Mouse (Mus musculus) midbrain, embryonic 16.5 days (tissue): Measurements from ENCODE around the gene Jade1. TPM values are rescaled to one million over a fixed set of nuclear protein-coding genes. Genes with fewer than 3 reads are reported as not detected.

Experiments
- ATAC-seq: fragments of 200-750 bp; cut with Nextera tagmentation; 2 replicates; pipeline ENCODE4 v1.8.0; 2017; ENCODE audit warnings: moderate TSS enrichment
- H3K27ac ChIP-seq: fragments of 300-500 bp; sonication (generic); 2 replicates; pipeline ENCODE4 v1.5.1; 2014; ENCODE audit warnings: mild to moderate bottlenecking, low read length, mixed read lengths
- H3K27me3 ChIP-seq: fragments of 300-500 bp; sonication (generic); 2 replicates; pipeline ENCODE4 v1.6.1; 2014; ENCODE audit warnings: low read depth, low read length, mixed read lengths; ENCODE audit not compliant: control insufficient read depth, insufficient read depth
- H3K36me3 ChIP-seq: fragments of 300-500 bp; sonication (generic); 2 replicates; pipeline ENCODE4 v1.6.1; 2014; ENCODE audit warnings: mild to moderate bottlenecking, low read length, moderate library complexity, mixed read lengths; ENCODE audit not compliant: control insufficient read depth, insufficient read depth
- H3K4me1 ChIP-seq: fragments of 300-500 bp; sonication (generic); 2 replicates; pipeline ENCODE4 v1.6.1; 2014; ENCODE audit warnings: mild to moderate bottlenecking, low read length, mixed read lengths; ENCODE audit not compliant: control insufficient read depth, insufficient read depth
- H3K4me2 ChIP-seq: fragments of 300-500 bp; sonication (generic); 2 replicates; pipeline ENCODE4 v1.6.1; 2014; ENCODE audit warnings: mild to moderate bottlenecking, low read length, mixed read lengths
- H3K4me3 ChIP-seq: fragments of 300-500 bp; sonication (generic); 2 replicates; pipeline ENCODE4 v1.5.1; 2014; ENCODE audit warnings: low read depth, mild to moderate bottlenecking, low read length, moderate library complexity, mixed read lengths
- H3K9ac ChIP-seq: fragments of 300-500 bp; sonication (generic); 2 replicates; pipeline ENCODE4 v1.6.1; 2014; ENCODE audit warnings: low read depth, low read length, mixed read lengths
- H3K9me3 ChIP-seq: fragments of 300-500 bp; sonication (generic); replicated peaks from 2 replicates; pipeline ENCODE4 v1.6.1; 2014; ENCODE audit warnings: mild to moderate bottlenecking, low read length, mixed read lengths; ENCODE audit not compliant: control insufficient read depth, poor library complexity, severe bottlenecking
- WGBS: fragments of 180-500 bp; shearing (Covaris S2); extraction: QIAGEN DNeasy Blood & Tissue Kit; methylation state at CpG from one replicate; pipeline ENCODE4 v1.1.7; 2014; 5-methylcytosine and 5-hydroxymethylcytosine counted together
- polyA plus RNA-seq: library from polyadenylated mRNA; unstranded; fragments of >200 nt; fragmentation: Nextera tagmentation; extraction: Ambion mirVana; gene quantifications from 2 replicates; pipeline ENCODE4 v1.2.1, GENCODE M21; 2015

Jade1 gene
- polyA plus RNA-seq, 1 experiment from 2014 or later, result 13.2 TPM

DNA sequence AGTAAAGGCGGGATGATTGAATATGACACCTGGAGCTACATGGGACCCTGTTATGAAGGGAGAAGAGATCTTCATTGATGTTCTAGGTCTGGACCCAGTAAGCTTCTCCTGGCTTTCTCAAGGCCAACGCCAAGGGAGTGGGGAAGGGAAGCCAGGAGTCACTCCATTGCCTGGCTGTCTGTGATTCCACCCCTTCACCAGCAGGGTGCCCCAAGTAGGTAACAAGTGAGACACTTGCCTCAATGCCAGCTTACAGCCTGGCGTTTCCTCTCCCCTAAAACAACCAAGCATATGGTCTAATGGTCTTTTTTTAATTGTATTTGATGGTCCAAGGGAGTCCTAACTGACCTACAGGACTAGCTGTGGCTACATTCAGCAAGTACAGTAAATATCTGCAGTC is 14.2 kb upstream of the Jade1 start:
- Histone ChIP-seq H3K36me3 (no peaks in the 10 kb centered on the region), H3K9ac (no peak overlapping the region), H3K27ac (no peak overlapping the region), H3K4me1 (no peaks in the 10 kb centered on the region; the same call in 1 of the 2 replicates), H3K27me3 (no peaks in the 10 kb centered on the region), H3K4me2 (no peak overlapping the region), H3K9me3 (no peaks in the 10 kb centered on the region), H3K4me3 (no peak overlapping the region)
- 86% methylated on average over 3 of the region's 3 CpGs for WGBS
- ATAC-seq, result no peak

DNA sequence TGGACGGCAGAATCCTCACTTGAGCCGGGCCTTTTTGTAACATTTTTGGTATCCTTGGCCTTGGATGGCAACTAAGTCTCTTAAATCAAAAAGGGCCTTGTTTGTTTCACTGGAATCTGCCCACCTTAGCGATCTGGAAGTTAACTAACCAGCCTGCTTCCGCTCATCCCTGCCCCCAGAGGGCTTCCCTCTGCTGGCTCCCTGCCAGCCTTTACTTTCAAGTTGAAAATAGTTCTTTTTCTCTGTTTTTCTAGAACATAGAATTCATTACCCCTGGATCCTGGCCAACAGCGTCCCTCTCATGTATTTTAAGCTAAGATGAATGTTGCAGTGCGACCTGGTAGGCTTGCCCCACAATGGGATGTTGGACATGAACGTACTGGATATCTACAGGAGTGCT is 11.1 kb upstream of the Jade1 start:
- no peak overlapping the region for H3K4me3 ChIP-seq
- no peaks in the 10 kb centered on the region for H3K36me3 ChIP-seq

DNA sequence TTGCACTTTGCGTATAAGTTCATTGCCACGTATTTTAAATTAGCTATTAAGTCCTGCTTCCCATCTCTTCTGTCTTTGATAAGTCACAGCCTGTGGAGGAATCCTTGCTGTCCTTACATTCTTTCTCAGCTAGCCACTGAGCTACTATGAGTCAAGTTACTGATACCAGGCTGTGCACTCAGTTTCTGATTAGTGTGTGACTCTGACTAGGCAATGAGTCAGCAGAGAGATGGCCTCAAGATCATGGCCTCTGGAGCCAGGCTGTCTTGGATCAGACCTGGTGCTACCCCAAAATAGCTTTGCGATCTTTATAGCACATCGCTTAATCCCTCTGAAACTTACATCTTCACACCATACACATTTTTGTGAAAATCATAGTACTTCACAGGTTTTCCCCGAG is 8.2 kb upstream of the Jade1 start:
- no peak overlapping the region for H3K4me3 ChIP-seq
- no peak overlapping the region for H3K27ac ChIP-seq
- no peak overlapping the region for H3K4me2 ChIP-seq
- no peaks in the 10 kb centered on the region for H3K27me3 ChIP-seq
- H3K36me3 ChIP-seq, result no peaks in the 10 kb centered on the region
- no peak for ATAC-seq
- H3K9ac ChIP-seq, result no peak overlapping the region
- WGBS, result 93% methylated on average over 5 of the region's 5 CpGs
- no peaks in the 10 kb centered on the region; the same call in 1 of the 2 replicates for H3K4me1 ChIP-seq
- H3K9me3 ChIP-seq, result no peaks in the 10 kb centered on the region

More for the DNA sequence above, 11.1 kb upstream of the Jade1 start:
- H3K27me3 ChIP-seq, result no peaks in the 10 kb centered on the region
- no peak for ATAC-seq
- H3K9ac ChIP-seq, result no peak overlapping the region
- H3K4me2 ChIP-seq, result no peak overlapping the region
- H3K27ac ChIP-seq, result no peak overlapping the region
- 41% methylated on average over 7 of the region's 7 CpGs for WGBS
- no peaks in the 10 kb centered on the region; the same call in 1 of the 2 replicates for H3K4me1 ChIP-seq
- H3K9me3 ChIP-seq, result no peaks in the 10 kb centered on the region

DNA sequence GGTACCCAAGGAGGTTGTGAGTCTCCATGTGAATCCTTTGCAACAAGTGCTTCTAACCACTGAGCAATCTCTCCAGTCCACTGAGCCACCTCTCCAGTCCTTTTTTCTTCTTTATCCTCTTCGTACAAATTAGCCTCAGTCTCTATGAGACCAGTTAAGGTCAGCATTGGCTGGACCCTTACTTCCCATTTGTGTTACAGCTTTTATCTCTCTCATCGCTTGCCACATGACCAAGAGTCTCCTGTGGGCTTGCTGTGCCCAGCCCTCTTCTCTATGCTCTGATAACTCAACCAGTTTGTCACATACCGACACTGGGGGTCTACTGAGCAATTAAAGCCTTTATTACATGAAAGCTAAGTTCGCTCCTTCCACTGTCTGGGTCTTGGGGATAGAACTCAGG is 7.3 kb upstream of the Jade1 start:
- no peak overlapping the region for H3K27ac ChIP-seq
- WGBS, result 83% methylated on average over 4 of the region's 4 CpGs
- H3K9me3 ChIP-seq, result no peaks in the 10 kb centered on the region
- no peak overlapping the region for H3K9ac ChIP-seq
- H3K27me3 ChIP-seq, result no peaks in the 10 kb centered on the region
- H3K36me3 ChIP-seq, result no peaks in the 10 kb centered on the region
- no peak for ATAC-seq
- H3K4me2 ChIP-seq, result no peak overlapping the region
- H3K4me3 ChIP-seq, result no peak overlapping the region
- no peaks in the 10 kb centered on the region; the same call in 1 of the 2 replicates for H3K4me1 ChIP-seq

DNA sequence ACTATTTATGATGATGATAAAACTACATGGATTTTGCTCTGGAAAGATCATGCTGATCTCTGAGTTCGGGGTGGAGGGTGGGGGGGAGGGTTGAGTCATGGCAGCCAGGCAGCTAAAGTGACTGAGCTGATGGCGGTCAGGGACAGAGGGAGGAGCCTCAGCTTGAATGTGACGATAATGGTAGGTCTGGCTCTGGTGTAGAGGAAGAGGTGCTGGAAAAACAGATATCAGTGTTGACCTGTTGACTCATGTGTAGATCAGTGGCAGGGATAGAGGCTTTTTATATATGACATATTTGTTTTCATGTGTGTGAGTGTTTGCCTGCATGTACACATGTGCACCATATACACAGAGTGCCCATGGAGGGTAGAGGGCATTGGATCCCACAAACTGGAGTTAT is 3.9 kb upstream of the Jade1 start:
- Histone ChIP-seq H3K36me3 (no peaks in the 10 kb centered on the region), H3K9ac (no peak overlapping the region), H3K4me2 (no peak overlapping the region), H3K9me3 (no peaks in the 10 kb centered on the region), H3K4me3 (no peak overlapping the region), H3K27me3 (no peaks in the 10 kb centered on the region), H3K4me1 (no peaks in the 10 kb centered on the region), H3K27ac (no peak overlapping the region)
- ATAC-seq, result no peak
- 55% methylated on average over 3 of the region's 3 CpGs for WGBS

DNA sequence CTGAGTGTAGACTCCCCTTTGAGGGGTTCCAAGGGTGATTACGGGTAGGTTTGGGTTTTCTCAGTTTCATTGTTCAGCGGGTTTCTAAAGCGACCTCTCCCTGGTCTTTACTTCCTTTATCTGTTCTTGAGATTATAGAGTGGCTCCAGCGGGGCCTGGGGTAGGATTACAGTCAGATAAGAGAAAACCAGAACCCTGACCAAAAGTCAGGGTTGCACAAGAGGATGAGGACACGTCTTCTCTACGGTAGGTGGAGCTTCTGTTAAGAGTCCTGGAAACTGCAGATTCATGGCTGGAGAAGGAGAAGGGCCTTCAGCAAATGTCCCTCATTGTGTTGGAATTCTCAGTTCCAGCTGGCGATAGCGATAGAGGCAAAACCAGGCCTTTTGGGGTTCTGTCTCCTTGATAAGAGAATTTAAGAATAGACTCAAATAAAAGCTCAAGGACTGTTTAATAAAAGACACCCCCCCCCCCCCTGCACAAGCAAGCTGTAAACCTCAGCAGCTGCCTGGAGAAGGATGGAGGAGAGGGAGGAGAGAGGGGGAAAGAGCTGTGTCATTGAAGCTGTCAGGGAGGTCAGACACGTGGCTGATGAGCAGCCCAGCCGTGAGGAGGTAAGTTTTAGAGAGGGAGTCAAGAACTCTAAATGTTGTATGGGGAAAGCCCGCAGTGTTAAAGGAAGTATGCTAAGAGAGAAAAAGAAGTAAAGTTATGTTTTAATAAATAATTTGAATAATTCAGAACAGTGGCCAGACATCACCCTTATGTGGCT is 2.6 kb upstream of the Jade1 start:
- ATAC-seq, result no peak
- H3K4me1 ChIP-seq, result no peaks in the 10 kb centered on the region
- no peaks in the 10 kb centered on the region for H3K36me3 ChIP-seq
- H3K27me3 ChIP-seq, result no peaks in the 10 kb centered on the region
- no peak overlapping the region for H3K4me2 ChIP-seq
- H3K9ac ChIP-seq, result no peak overlapping the region
- no peak overlapping the region for H3K4me3 ChIP-seq
- 65% methylated on average over 11 of the region's 11 CpGs for whole genome bisulfite sequencing
- H3K27ac ChIP-seq, result no peak overlapping the region
- no peaks in the 10 kb centered on the region for H3K9me3 ChIP-seq

DNA sequence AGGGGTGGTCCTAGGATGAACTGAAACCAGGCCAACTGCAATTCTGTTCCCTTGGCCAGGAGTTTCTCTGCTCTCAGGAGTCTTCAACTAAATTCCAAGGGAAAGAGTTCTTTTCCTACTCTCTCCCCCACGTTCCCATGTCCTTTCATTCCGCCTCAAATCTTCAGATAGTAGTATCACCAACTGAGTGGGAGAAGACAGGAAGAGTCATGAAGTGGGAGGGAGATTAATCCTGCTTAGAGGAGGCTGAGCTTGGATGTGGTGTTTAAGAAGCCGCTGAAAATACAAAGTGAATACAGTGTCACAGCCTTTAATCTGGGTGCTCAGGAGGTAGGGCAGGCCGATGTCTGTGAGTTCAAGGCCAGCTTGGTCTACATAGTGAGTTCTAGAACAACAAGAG is 1.9 kb upstream of the Jade1 start:
- no peak for ATAC-seq
- no peak overlapping the region for H3K4me3 ChIP-seq
- H3K9me3 ChIP-seq, result no peaks in the 10 kb centered on the region
- no peaks in the 10 kb centered on the region for H3K27me3 ChIP-seq
- 78% methylated on average over 4 of the region's 4 CpGs for WGBS
- H3K4me1 ChIP-seq, result no peaks in the 10 kb centered on the region
- no peak overlapping the region for H3K9ac ChIP-seq
- no peak overlapping the region for H3K4me2 ChIP-seq
- H3K27ac ChIP-seq, result no peak overlapping the region
- no peaks in the 10 kb centered on the region for H3K36me3 ChIP-seq

DNA sequence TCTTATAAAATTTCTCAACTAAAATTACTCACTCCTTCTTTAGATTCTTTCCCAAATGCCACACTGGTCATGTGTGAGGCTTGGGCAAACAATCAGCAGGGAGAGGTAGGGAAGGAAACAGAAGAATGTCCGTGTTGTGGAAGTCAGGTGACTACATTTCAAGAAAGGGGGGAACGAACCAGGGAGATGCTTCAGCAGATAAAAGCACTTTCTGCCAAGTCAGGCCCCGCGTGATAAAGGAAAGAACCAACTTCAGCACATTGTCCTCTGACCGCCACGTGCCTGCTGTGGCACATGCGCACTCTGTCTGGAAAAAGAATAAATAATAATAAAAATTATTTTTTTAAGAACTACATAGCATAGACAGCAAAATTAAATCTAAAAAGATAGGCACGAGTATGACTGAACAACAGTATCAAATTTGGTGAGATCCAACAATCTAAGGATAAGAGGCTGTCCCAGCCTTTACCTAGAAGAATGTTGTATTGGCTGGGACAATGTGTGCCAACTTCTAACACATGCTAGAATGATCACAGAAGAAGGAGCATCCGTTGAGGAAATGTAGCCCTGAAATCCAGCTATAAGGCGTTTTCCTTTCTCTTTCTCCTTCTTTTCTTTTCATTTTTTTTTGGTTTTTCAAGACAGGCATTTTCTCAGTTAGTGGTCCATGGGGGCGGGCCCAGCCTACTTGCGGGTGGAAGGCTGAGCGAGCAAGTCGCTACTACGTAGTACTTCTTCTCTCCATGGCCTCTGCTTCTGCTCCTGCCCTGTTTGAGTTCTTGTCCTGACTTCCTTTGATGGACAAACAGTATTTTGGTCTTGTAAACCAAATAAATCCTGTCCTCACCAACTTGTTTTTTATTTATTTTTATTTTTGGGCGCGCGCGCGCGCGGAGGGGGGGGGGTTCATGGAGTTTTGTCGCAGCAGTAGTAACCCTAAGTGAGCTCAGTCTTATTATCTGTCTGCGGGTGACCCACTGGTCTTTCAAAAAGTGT is 753 bp upstream of the Jade1 start:
- ATAC-seq, result no peak
- Histone ChIP-seq H3K27me3 (no peaks in the 10 kb centered on the region), H3K4me1 (no peaks in the 10 kb centered on the region), H3K4me3 (no peak overlapping the region), H3K4me2 (no peak overlapping the region), H3K27ac (no peak overlapping the region), H3K9me3 (no peaks in the 10 kb centered on the region), H3K9ac (no peak overlapping the region), H3K36me3 (no peaks in the 10 kb centered on the region)
- 93% methylated on average over 24 of the region's 24 CpGs for WGBS
